In the genomic region with DNA sequence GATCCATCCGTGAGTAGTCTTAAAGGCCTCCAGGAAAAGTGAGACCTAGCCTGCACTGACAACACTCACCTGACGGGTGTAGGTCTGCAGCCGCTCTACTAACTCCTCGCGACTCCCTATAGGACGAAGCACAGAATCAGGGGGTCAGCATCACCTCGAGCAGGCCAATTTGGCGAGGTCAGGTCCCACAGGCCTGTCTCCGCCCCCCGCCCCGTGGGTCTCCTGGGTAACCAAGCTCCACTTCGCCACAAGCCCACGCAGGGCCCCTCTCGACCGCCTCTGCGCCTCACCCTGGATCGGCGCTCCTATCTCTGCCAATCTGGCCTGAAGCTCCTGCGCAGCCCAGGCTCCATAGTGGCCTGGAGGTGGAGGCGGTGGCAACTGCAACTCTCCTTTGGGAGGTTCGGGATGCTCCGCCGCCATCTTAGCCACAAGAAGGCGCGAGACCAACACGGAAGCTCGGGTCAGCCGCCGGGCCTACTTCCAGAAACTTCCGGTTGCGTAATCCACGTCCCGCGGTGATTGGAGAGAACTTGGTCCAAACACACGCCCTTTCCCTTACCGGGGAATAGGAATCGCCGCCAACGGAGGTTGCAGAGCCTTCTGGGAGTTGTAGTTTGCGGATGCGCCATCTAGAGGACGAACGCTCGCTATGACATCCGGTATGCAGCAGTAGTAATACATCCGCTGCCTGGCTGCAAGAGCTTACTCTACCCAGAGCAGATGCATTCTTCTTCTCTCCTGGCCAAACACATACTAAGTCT, we compare ENCODE assay signal across 8 mouse cellular contexts. TPM values are rescaled to one million over a fixed set of nuclear protein-coding genes. Genes with fewer than 3 reads are reported as not detected.
A peak's percentile ranks its signal among the peaks of the same experiment; 100 is the strongest.
DNase-seq lines count a peak whose midpoint lies in the region; ATAC-seq lines count a peak whose summit lies in the region.

Gene Sf3b2, minus strand, starts transcription at position 484 of the 764 bp plus-strand sequence.

- no peaks in the 10 kb centered on the region for H3K27me3 ChIP-seq in forebrain, embryonic 14.5 days (replicated peaks; ENCODE audit: control insufficient read depth, insufficient read depth, low read length)
- no peaks in the 10 kb centered on the region for H3K27me3 ChIP-seq in neural tube, embryonic 15.5 days (replicated peaks)

- peak within 1 kb of the TSS; percentile 89 for H3K4me3 ChIP-seq in forebrain, embryonic 14.5 days (ENCODE audit: low read depth, low read length)
- peak within 1 kb of the TSS; percentile 65 for H3K4me3 ChIP-seq in neural tube, embryonic 15.5 days (replicated peaks)

- ATAC-seq in forebrain, embryonic 14.5 days: peak; percentile 97
- ATAC-seq in neural tube, embryonic 15.5 days (ENCODE audit: low FRiP score): peak; percentile 94

- peak; percentile 99 for DNase-seq in ES-CJ7 (ENCODE audit: low read depth, low spot score)
- peak; percentile 98 for DNase-seq in cerebellum, adult 11 months
- peak; percentile 100 for DNase-seq in forebrain, embryonic 14.5 days (ENCODE audit: low spot score)
- DNase-seq in heart, postnatal 14 days: peak; percentile 97 to 99
- peak; percentile 99 for DNase-seq in layer of hippocampus, adult 11-12 months (ENCODE audit: low spot score)
- DNase-seq in lung, adult 18-20 months: peak; percentile 99
- DNase-seq in testis, postnatal 14 days (ENCODE audit: low spot score): peak; percentile 99

- H3K9me3 ChIP-seq in forebrain, embryonic 14.5 days (replicated peaks; ENCODE audit: control insufficient read depth, low read length): no peaks in the 10 kb centered on the region
- H3K9me3 ChIP-seq in neural tube, embryonic 15.5 days (replicated peaks): no peaks in the 10 kb centered on the region

- H3K27ac ChIP-seq in forebrain, embryonic 14.5 days (ENCODE audit: low read depth, low read length): peak within 1 kb of the TSS; percentile 80
- peak within 1 kb of the TSS; percentile 94 for H3K27ac ChIP-seq in neural tube, embryonic 15.5 days (replicated peaks)

- peaks cover 19% of the 10 kb centered on the region for H3K4me1 ChIP-seq in forebrain, embryonic 14.5 days (ENCODE audit: control insufficient read depth, insufficient read depth, low read length)
- H3K4me1 ChIP-seq in neural tube, embryonic 15.5 days: peaks cover 60% of the 10 kb centered on the region

- H3K4me2 ChIP-seq in forebrain, embryonic 14.5 days (ENCODE audit: low read length): peak within 1 kb of the TSS; percentile 65
- H3K4me2 ChIP-seq in neural tube, embryonic 15.5 days: peak within 1 kb of the TSS; percentile 82

- peaks cover 36% of the 10 kb centered on the region for H3K36me3 ChIP-seq in forebrain, embryonic 14.5 days (ENCODE audit: control insufficient read depth, insufficient read depth, low read length)
- peaks cover 28% of the 10 kb centered on the region for H3K36me3 ChIP-seq in neural tube, embryonic 15.5 days

- under 1% methylated on average over 46 of the region's 46 CpGs for WGBS in forebrain, embryonic 14.5 days
- WGBS in neural tube, embryonic 15.5 days: under 1% methylated on average over 46 of the region's 46 CpGs

- H3K9ac ChIP-seq in forebrain, embryonic 14.5 days (ENCODE audit: low read length): peak within 1 kb of the TSS; percentile 91
- H3K9ac ChIP-seq in neural tube, embryonic 15.5 days (replicated peaks): peak within 1 kb of the TSS; percentile 76

- intact Hi-C loops in heart, postnatal 14 days (cut with DNase I): loop anchor here (1.0 kb wide), 1 partner anchor 21 kb away; no protein-coding TSS in a partner anchor

RNA-seq across cellular contexts. Expression of gene Sf3b2, which starts in this region (rescaled TPM):
- polyA plus RNA-seq in forebrain, embryonic 14.5 days (2014; fragmentation: Nextera tagmentation; extraction: Ambion mirVana): 298 and 333 TPM in 2 replicates
- total RNA-seq in heart, postnatal 14 days (2021): 100 to 1,000 TPM; 109 to 116 TPM
- 300 and 331 TPM in 2 replicates for polyA plus RNA-seq in neural tube, embryonic 15.5 days (2015; fragmentation: Nextera tagmentation; extraction: Ambion mirVana)

Comparison
In these comparisons a context has a peak if more than half of its experiments do, and no peak if none do; other contexts are left out.
1. Peak in every context shown above with its lines: DNase-seq, ATAC-seq, H3K4me3 ChIP-seq and H3K27ac ChIP-seq.